20 mouse cellular contexts compared by ENCODE assay signal in genomic region chr3:106197246-106197645, GRCm38 (mm10). TPM values are rescaled to one million over a fixed set of nuclear protein-coding genes. Genes with fewer than 3 reads are reported as not detected.
"Had no signal": no experiment of that assay in that cellular context is flagged by ENCODE, and none has a peak within 500 bp of the region (broad histone marks: within the 10 kb centered on the region; RNA-seq: fewer than 3 reads in every experiment).

No protein-coding gene starts in this region.

RNA-seq across cellular contexts. Expression of gene Chil4, which starts 22.1 kb away (rescaled TPM):
- polyA plus RNA-seq: heart, embryonic 10.5 days; heart, embryonic 11.5 days; heart, embryonic 12.5 days; heart, embryonic 13.5 days; heart, embryonic 14.5 days; heart, embryonic 15.5 days; heart, postnatal 0 days; hindbrain, embryonic 10.5 days; hindbrain, embryonic 11.5 days; hindbrain, embryonic 12.5 days; hindbrain, embryonic 13.5 days; hindbrain, embryonic 14.5 days; hindbrain, embryonic 16.5 days; inflammation-experienced regulatory T-cells, adult 6 months; intestine, embryonic 14.5 days; intestine, embryonic 15.5 days; intestine, embryonic 16.5 days; intestine, postnatal 0 days; kidney, embryonic 14.5 days had no signal

RNA-seq across cellular contexts. Expression of gene Chil3, which starts 29.9 kb away (rescaled TPM):
- polyA plus RNA-seq: heart, embryonic 10.5 days; heart, embryonic 11.5 days; heart, embryonic 12.5 days; heart, embryonic 13.5 days; heart, embryonic 14.5 days; hindbrain, embryonic 10.5 days; hindbrain, embryonic 11.5 days; hindbrain, embryonic 12.5 days; hindbrain, embryonic 13.5 days; hindbrain, embryonic 14.5 days; hindbrain, embryonic 15.5 days; inflammation-experienced regulatory T-cells, adult 6 months; intestine, embryonic 14.5 days; kidney, embryonic 14.5 days had no signal
